Mouse (Mus musculus): ENCODE data around the gene Pelo. TPM values are rescaled to one million over a fixed set of nuclear protein-coding genes. Genes with fewer than 3 reads are reported as not detected.

Gene Pelo
- polyA plus RNA-seq, 1 experiment from 2014 or later, result 10.8 TPM

DNA sequence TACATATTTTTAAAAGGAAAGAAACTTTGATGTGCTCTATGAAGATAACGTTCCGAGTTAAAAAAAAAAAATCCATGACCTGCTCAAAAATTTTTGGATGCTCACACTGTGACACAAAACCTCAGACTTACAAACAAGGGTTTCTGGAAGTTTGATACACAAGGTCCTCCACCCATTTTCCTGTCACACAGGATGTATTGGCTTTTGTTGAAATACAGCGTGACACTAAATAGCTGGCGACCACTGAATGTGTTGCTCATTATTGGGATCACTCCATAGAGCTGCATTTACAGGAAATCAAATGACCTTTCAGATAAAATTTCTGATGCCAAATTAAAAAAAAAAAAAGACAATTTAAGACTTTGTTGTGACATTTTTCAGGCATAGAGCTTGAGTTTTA, 35.1 kb upstream of the Pelo start:
- no peaks in the 10 kb centered on the region for H3K4me1 ChIP-seq (ENCODE audit: control insufficient read depth, insufficient read depth, low read length)
- H3K9me3 ChIP-seq (ENCODE audit: control insufficient read depth, low read length), result no peaks in the 10 kb centered on the region
- WGBS, result 87% methylated on average over 4 of the region's 4 CpGs
- ATAC-seq (ENCODE audit: insufficient number of reproducible peaks, low FRiP score, low TSS enrichment, low read depth) (no peak), DNase-seq (ENCODE audit: low spot score) (no peak)
- no peaks in the 10 kb centered on the region for H3K27me3 ChIP-seq (ENCODE audit: control insufficient read depth, insufficient read depth, low read length)
- no peak overlapping the region for H3K9ac ChIP-seq (ENCODE audit: low read length)
- H3K27ac ChIP-seq (replicated peaks; ENCODE audit: low read depth, low read length), result no peak overlapping the region
- H3K36me3 ChIP-seq (ENCODE audit: control insufficient read depth, insufficient read depth, low read length), result no peaks in the 10 kb centered on the region
- no peak overlapping the region for H3K4me3 ChIP-seq (ENCODE audit: low read depth, low read length)
- H3K4me2 ChIP-seq (ENCODE audit: low read depth, severe bottlenecking), result no peak overlapping the region

- Histone ChIP-seq H3K4me3 (ENCODE audit: low read depth, low read length) (no peak overlapping the region), H3K4me2 (ENCODE audit: low read depth, severe bottlenecking) (no peak overlapping the region), H3K27ac (replicated peaks; ENCODE audit: low read depth, low read length) (no peak overlapping the region), H3K36me3 (ENCODE audit: control insufficient read depth, insufficient read depth, low read length) (no peaks in the 10 kb centered on the region), H3K9ac (ENCODE audit: low read length) (no peak overlapping the region), H3K9me3 (ENCODE audit: control insufficient read depth, low read length) (no peaks in the 10 kb centered on the region), H3K4me1 (ENCODE audit: control insufficient read depth, insufficient read depth, low read length) (no peaks in the 10 kb centered on the region), H3K27me3 (ENCODE audit: control insufficient read depth, insufficient read depth, low read length) (no peaks in the 10 kb centered on the region)
- WGBS, result 94% methylated on average over 1 of the region's 1 CpGs
- DNase-seq (ENCODE audit: low spot score) (no peak), ATAC-seq (ENCODE audit: insufficient number of reproducible peaks, low FRiP score, low TSS enrichment, low read depth) (no peak)
Measured at GRCm38 (mm10) chr13:115124521-115124920, 34.5 kb upstream of the Pelo start.

DNA sequence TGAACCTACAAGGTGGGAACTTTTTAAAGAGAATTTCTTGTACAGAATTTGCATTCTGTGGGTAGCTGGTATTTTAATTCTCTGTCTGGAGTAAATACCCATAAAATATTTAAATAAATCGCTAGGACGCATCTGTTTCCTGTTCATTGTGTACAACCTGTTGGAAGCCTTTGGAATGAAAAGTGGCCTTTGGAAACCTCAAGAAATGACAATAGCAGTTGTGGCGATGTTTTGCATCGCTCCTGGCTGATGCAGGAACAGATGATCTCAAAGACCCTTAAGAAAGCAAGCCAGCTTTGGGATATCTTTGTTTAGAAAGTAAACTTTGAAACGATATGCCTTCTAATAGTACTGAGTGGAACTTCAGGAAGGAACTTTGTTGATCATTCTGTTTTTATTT, 28.8 kb upstream of the Pelo start:
- Histone ChIP-seq H3K4me2 (ENCODE audit: low read depth, severe bottlenecking) (no peak overlapping the region), H3K9ac (ENCODE audit: low read length) (no peak overlapping the region), H3K27ac (replicated peaks; ENCODE audit: low read depth, low read length) (no peak overlapping the region), H3K4me1 (ENCODE audit: control insufficient read depth, insufficient read depth, low read length) (no peaks in the 10 kb centered on the region), H3K36me3 (ENCODE audit: control insufficient read depth, insufficient read depth, low read length) (no peaks in the 10 kb centered on the region), H3K27me3 (ENCODE audit: control insufficient read depth, insufficient read depth, low read length) (no peaks in the 10 kb centered on the region), H3K4me3 (ENCODE audit: low read depth, low read length) (no peak overlapping the region), H3K9me3 (ENCODE audit: control insufficient read depth, low read length) (no peaks in the 10 kb centered on the region)
- DNase-seq (ENCODE audit: low spot score), result no peak
- no peak for ATAC-seq (ENCODE audit: insufficient number of reproducible peaks, low FRiP score, low TSS enrichment, low read depth)
- 78% methylated on average over 5 of the region's 5 CpGs for WGBS

DNA sequence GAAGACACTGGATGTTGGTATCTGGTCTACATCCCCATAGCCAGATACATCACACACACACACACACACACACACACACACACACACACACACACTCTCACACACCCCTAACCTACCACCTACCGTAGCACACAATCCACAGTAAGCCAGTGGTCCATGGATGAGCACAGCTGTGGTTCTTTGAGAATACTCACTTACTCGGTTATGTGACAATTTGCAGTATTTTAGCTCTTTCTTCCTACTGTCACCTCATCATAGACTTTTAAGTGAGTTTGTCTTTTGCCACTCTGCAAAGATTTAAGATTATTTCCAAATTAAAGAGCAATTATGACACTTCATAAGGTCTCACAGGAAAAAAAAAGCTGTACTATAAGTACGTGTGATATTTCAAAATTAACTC, 28.2 kb upstream of the Pelo start:
- Histone ChIP-seq H3K4me1 (ENCODE audit: control insufficient read depth, insufficient read depth, low read length) (no peaks in the 10 kb centered on the region), H3K9ac (ENCODE audit: low read length) (no peak overlapping the region), H3K4me3 (ENCODE audit: low read depth, low read length) (no peak overlapping the region), H3K9me3 (ENCODE audit: control insufficient read depth, low read length) (no peaks in the 10 kb centered on the region), H3K36me3 (ENCODE audit: control insufficient read depth, insufficient read depth, low read length) (no peaks in the 10 kb centered on the region), H3K27ac (replicated peaks; ENCODE audit: low read depth, low read length) (no peak overlapping the region), H3K27me3 (ENCODE audit: control insufficient read depth, insufficient read depth, low read length) (no peaks in the 10 kb centered on the region), H3K4me2 (ENCODE audit: low read depth, severe bottlenecking) (no peak overlapping the region)
- no peak for ATAC-seq (ENCODE audit: insufficient number of reproducible peaks, low FRiP score, low TSS enrichment, low read depth)
- DNase-seq (ENCODE audit: low spot score), result no peak
- WGBS, result 84% methylated on average over 3 of the region's 3 CpGs

DNA sequence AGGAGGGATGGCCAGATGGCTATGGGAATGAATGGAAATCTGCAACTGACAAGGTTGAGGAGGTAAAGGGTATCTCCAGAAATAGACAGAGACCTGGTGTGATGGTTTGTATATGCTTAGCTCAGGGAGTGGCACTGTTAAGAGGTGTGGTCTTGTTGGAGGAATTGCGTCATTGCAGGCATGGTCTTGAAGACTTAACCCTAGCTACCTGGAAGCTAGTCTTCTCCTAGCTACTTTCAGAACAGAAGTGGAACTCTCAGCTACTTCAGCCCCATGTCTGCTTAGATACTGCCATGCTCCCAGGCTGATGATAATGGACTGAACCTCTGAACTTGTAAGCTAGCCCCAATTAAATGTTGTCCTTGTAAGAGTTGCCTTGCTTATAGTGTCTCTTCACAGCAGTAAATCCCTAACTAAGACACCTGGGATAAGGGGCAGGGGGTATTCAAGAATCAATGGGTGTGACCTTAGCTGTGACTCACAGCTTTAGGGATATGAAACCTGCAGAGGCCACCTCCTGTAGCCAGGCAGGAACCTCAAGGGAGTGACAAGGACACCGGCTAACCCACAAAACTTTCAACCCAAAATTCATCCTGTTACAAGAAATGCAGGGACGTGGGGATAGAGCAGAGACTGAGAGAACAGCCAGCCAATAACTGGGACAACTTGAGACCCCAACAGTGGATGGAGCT, 27.1 kb upstream of the Pelo start:
- WGBS, result 85% methylated on average over 3 of the region's 3 CpGs
- no peak for ATAC-seq (ENCODE audit: insufficient number of reproducible peaks, low FRiP score, low TSS enrichment, low read depth)
- no peaks in the 10 kb centered on the region for H3K27me3 ChIP-seq (ENCODE audit: control insufficient read depth, insufficient read depth, low read length)
- H3K9me3 ChIP-seq (ENCODE audit: control insufficient read depth, low read length), result no peaks in the 10 kb centered on the region
- H3K4me3 ChIP-seq (ENCODE audit: low read depth, low read length), result no peak overlapping the region
- no peaks in the 10 kb centered on the region for H3K36me3 ChIP-seq (ENCODE audit: control insufficient read depth, insufficient read depth, low read length)
- H3K4me1 ChIP-seq (ENCODE audit: control insufficient read depth, insufficient read depth, low read length), result no peaks in the 10 kb centered on the region
- no peak for DNase-seq (ENCODE audit: low spot score)
- H3K27ac ChIP-seq (replicated peaks; ENCODE audit: low read depth, low read length), result no peak overlapping the region
- no peak overlapping the region for H3K4me2 ChIP-seq (ENCODE audit: low read depth, severe bottlenecking)
- H3K9ac ChIP-seq (ENCODE audit: low read length), result no peak overlapping the region

- no peaks in the 10 kb centered on the region for H3K27me3 ChIP-seq (ENCODE audit: control insufficient read depth, insufficient read depth, low read length)
- no peak overlapping the region for H3K4me2 ChIP-seq (ENCODE audit: low read depth, severe bottlenecking)
- ATAC-seq (ENCODE audit: insufficient number of reproducible peaks, low FRiP score, low TSS enrichment, low read depth) (no peak), DNase-seq (ENCODE audit: low spot score) (no peak)
- H3K9ac ChIP-seq (ENCODE audit: low read length), result no peak overlapping the region
- no peaks in the 10 kb centered on the region for H3K4me1 ChIP-seq (ENCODE audit: control insufficient read depth, insufficient read depth, low read length)
- no peaks in the 10 kb centered on the region for H3K9me3 ChIP-seq (ENCODE audit: control insufficient read depth, low read length)
- no peak overlapping the region for H3K4me3 ChIP-seq (ENCODE audit: low read depth, low read length)
- no peak overlapping the region for H3K27ac ChIP-seq (replicated peaks; ENCODE audit: low read depth, low read length)
- H3K36me3 ChIP-seq (ENCODE audit: control insufficient read depth, insufficient read depth, low read length), result no peaks in the 10 kb centered on the region
- WGBS, result 79% methylated on average over 4 of the region's 4 CpGs
Measured at GRCm38 (mm10) chr13:115109628-115110027, 19.6 kb upstream of the Pelo start.

DNA sequence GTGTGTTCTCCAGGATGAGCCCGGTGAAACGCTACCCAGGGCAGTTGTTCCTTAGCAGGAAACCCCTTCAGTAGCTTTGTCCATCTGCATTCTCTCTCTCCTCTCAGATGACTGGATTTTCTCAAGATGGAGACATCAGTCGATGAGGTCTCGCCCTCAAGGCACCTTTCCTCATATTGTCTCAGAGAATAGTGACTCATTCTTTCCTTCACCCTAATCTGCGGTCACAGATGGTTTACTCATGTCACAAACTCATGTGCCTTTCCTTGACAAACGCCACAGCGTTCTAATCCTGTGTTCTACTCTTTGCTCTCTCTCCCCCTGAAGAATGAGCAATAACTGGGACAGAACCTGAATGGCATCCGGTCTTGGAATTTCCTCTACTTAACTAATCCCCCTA, 17.4 kb upstream of the Pelo start:
- 85% methylated on average over 8 of the region's 8 CpGs for WGBS
- Histone ChIP-seq H3K36me3 (ENCODE audit: control insufficient read depth, insufficient read depth, low read length) (no peaks in the 10 kb centered on the region), H3K4me2 (ENCODE audit: low read depth, severe bottlenecking) (no peak overlapping the region), H3K27me3 (ENCODE audit: control insufficient read depth, insufficient read depth, low read length) (no peaks in the 10 kb centered on the region), H3K9me3 (ENCODE audit: control insufficient read depth, low read length) (no peaks in the 10 kb centered on the region), H3K4me1 (ENCODE audit: control insufficient read depth, insufficient read depth, low read length) (no peaks in the 10 kb centered on the region), H3K9ac (ENCODE audit: low read length) (no peak overlapping the region), H3K27ac (replicated peaks; ENCODE audit: low read depth, low read length) (no peak overlapping the region), H3K4me3 (ENCODE audit: low read depth, low read length) (no peak overlapping the region)
- DNase-seq (ENCODE audit: low spot score) (no peak), ATAC-seq (ENCODE audit: insufficient number of reproducible peaks, low FRiP score, low TSS enrichment, low read depth) (no peak)

DNA sequence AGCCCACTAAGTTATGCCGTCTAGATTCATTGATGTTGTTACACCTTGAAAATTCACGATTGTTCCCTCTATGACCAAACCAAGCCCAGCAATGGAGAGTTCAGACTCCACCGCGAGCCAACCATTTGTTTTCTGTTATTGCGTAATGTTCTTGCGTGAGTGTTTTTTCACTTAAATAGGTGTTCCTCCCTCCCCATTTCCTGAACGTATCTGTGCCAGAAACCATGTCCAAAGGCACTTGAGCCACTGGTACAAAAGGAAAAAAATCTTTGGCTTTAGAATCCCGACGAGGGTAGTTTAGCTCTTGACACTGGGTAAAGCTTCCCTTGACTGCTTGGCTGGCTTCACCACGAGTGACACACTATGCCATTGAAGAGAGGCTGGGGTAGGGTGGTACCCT, 16.2 kb upstream of the Pelo start:
- Histone ChIP-seq H3K36me3 (ENCODE audit: control insufficient read depth, insufficient read depth, low read length) (no peaks in the 10 kb centered on the region), H3K9me3 (ENCODE audit: control insufficient read depth, low read length) (no peaks in the 10 kb centered on the region), H3K4me2 (ENCODE audit: low read depth, severe bottlenecking) (no peak overlapping the region), H3K4me1 (ENCODE audit: control insufficient read depth, insufficient read depth, low read length) (no peaks in the 10 kb centered on the region), H3K27ac (replicated peaks; ENCODE audit: low read depth, low read length) (no peak overlapping the region), H3K27me3 (ENCODE audit: control insufficient read depth, insufficient read depth, low read length) (no peaks in the 10 kb centered on the region), H3K4me3 (ENCODE audit: low read depth, low read length) (no peak overlapping the region), H3K9ac (ENCODE audit: low read length) (no peak overlapping the region)
- no peak for ATAC-seq (ENCODE audit: insufficient number of reproducible peaks, low FRiP score, low TSS enrichment, low read depth)
- 83% methylated on average over 10 of the region's 10 CpGs for WGBS
- no peak for DNase-seq (ENCODE audit: low spot score)

DNA sequence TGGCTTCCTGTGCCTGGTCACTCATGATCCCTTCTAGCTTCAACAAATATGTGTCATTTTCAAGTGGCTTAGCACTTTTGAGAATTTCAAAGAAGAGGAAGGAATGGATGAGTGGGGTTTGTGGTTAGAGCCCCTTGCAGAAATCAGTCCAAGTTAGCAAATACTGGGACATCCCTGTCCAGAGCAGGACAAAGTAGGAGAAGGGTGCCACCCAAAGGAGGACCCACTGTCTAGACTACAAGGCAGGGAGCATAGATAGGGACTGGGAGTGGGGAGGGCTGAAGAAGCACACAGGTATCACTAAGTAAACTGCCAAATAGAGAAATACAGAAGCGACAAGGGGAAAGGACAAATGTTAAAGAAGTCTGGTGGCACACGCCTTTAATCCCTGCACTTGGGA, 12.8 kb upstream of the Pelo start:
- 95% methylated on average over 2 of the region's 2 CpGs for WGBS
- Histone ChIP-seq H3K4me3 (ENCODE audit: low read depth, low read length) (no peak overlapping the region), H3K9me3 (ENCODE audit: control insufficient read depth, low read length) (no peaks in the 10 kb centered on the region), H3K9ac (ENCODE audit: low read length) (no peak overlapping the region), H3K36me3 (ENCODE audit: control insufficient read depth, insufficient read depth, low read length) (no peaks in the 10 kb centered on the region), H3K27me3 (ENCODE audit: control insufficient read depth, insufficient read depth, low read length) (no peaks in the 10 kb centered on the region), H3K4me2 (ENCODE audit: low read depth, severe bottlenecking) (no peak overlapping the region), H3K4me1 (ENCODE audit: control insufficient read depth, insufficient read depth, low read length) (no peaks in the 10 kb centered on the region), H3K27ac (replicated peaks; ENCODE audit: low read depth, low read length) (no peak overlapping the region)
- ATAC-seq (ENCODE audit: insufficient number of reproducible peaks, low FRiP score, low TSS enrichment, low read depth) (no peak), DNase-seq (ENCODE audit: low spot score) (no peak)
